Mouse (Mus musculus) liver, postnatal 0 days (tissue): Measurements from ENCODE around the gene Appbp2. TPM values are rescaled to one million over a fixed set of nuclear protein-coding genes. Genes with fewer than 3 reads are reported as not detected.

Source experiments
- ATAC-seq: fragments of 200-750 bp; cut with Nextera tagmentation; 2 replicates; pipeline ENCODE4 v1.8.0; 2017; ENCODE audit warnings: mild to moderate bottlenecking, moderate library complexity
- DNase-seq: peaks from one replicate; pipeline ENCODE4 v3.0.0-alpha.2; 2016
- H3K27ac ChIP-seq: fragments of 300-500 bp; sonication (generic); 2 replicates; pipeline ENCODE4 v1.5.1; 2014; ENCODE audit warnings: antibody characterized with exemption, moderate library complexity, mild to moderate bottlenecking, low read depth
- H3K27me3 ChIP-seq: fragments of 300-500 bp; sonication (generic); 2 replicates; pipeline ENCODE4 v1.6.1; 2014; ENCODE audit warnings: low read length, control low read depth, mixed read lengths; ENCODE audit not compliant: insufficient read depth
- H3K36me3 ChIP-seq: fragments of 300-500 bp; sonication (generic); replicated peaks from 2 replicates; pipeline ENCODE4 v1.6.1; 2014; ENCODE audit warnings: mild to moderate bottlenecking, control low read depth, low read length, moderate library complexity, mixed read lengths; ENCODE audit not compliant: insufficient read depth
- H3K4me1 ChIP-seq: fragments of 300-500 bp; sonication (generic); 2 replicates; pipeline ENCODE4 v1.6.1; 2014; ENCODE audit warnings: antibody characterized with exemption, mild to moderate bottlenecking, control low read depth; ENCODE audit not compliant: insufficient read depth
- H3K4me2 ChIP-seq: fragments of 300-500 bp; sonication (generic); 2 replicates; pipeline ENCODE4 v1.6.1; 2014; ENCODE audit warnings: low read depth, mild to moderate bottlenecking, low read length, moderate library complexity, mixed read lengths
- H3K4me3 ChIP-seq: fragments of 300-500 bp; sonication (generic); 2 replicates; pipeline ENCODE4 v1.5.1; 2014; ENCODE audit warnings: low read depth, low read length
- H3K9ac ChIP-seq: fragments of 300-500 bp; sonication (generic); replicated peaks from 2 replicates; pipeline ENCODE4 v1.6.1; 2014; ENCODE audit warnings: mild to moderate bottlenecking, moderate library complexity
- H3K9me3 ChIP-seq: fragments of 300-500 bp; sonication (generic); 2 replicates; pipeline ENCODE4 v1.6.1; 2016; ENCODE audit warnings: mild to moderate bottlenecking, control low read depth, low read length, mixed read lengths
- CTCF ChIP-seq: sonication (generic); IDR thresholded peaks from 2 replicates; pipeline ENCODE4 v1.5.1; 2016; ENCODE audit warnings: antibody characterized with exemption, low read depth
- EP300 ChIP-seq: IDR thresholded peaks from 2 replicates; pipeline ENCODE4 v1.6.1; 2016; ENCODE audit warnings: antibody characterized with exemption, low read depth, mild to moderate bottlenecking
- WGBS: fragments of 180-500 bp; shearing (Covaris S2); extraction: QIAGEN DNeasy Blood & Tissue Kit; methylation state at CpG from one replicate; pipeline ENCODE4 v1.1.7; 2014; ENCODE audit not compliant: insufficient replicate concordance; 5-methylcytosine and 5-hydroxymethylcytosine counted together
- polyA plus RNA-seq: library from polyadenylated mRNA; unstranded; fragments of >200 nt; fragmentation: Nextera tagmentation; extraction: Ambion mirVana; gene quantifications from 2 replicates; pipeline ENCODE4 v1.2.1, GENCODE M21; 2015

Appbp2 gene
- polyA plus RNA-seq, 1 experiment from 2014 or later = 9.3 TPM

GRCm38 (mm10) chr11:85214679-85215078 lies 20.3 kb downstream of the Appbp2 start:
- WGBS = 79% methylated on average over 3 of the region's 3 CpGs

DNA sequence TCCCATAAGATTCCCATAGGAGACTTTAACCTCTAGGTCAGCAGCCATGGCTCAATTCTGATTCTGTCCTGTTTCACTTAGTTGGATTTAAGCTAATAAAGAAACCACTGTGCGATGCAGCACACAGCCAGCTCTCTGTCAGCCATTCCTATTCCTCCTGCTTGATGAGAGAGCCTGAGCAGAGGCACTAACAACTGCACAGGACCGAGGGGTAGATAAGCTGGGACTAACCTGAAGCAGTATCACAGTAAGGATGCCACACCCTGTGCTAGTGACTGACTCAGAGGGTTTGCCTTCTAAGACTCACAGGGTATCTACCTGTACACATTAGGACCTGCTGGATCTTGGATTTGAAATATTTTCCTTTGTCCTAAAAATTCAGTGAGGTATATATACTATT lies 21.7 kb downstream of the Appbp2 start:
- no peaks in the 10 kb centered on the region for H3K27me3 ChIP-seq
- H3K9me3 ChIP-seq = no peaks in the 10 kb centered on the region
- no peak overlapping the region for H3K27ac ChIP-seq
- peaks cover 44% of the 10 kb centered on the region for H3K36me3 ChIP-seq
- TF ChIP-seq CTCF (no peak), EP300 (no peak)
- no peak overlapping the region for H3K4me3 ChIP-seq
- H3K4me1 ChIP-seq = no peaks in the 10 kb centered on the region
- DNase-seq = no peak
- no peak overlapping the region for H3K9ac ChIP-seq
- no peak overlapping the region for H3K4me2 ChIP-seq
- ATAC-seq = no peak
- WGBS = 69% methylated on average over 2 of the region's 2 CpGs

More at GRCm38 (mm10) chr11:85214679-85215078, 20.3 kb downstream of the Appbp2 start:
- no peak for TF ChIP-seq CTCF
- TF ChIP-seq EP300 = no peak
- H3K4me2 ChIP-seq = no peak overlapping the region
- H3K9ac ChIP-seq = no peak overlapping the region
- no peak for ATAC-seq
- peaks cover 40% of the 10 kb centered on the region for H3K36me3 ChIP-seq
- no peak overlapping the region for H3K27ac ChIP-seq
- no peak for DNase-seq
- no peak overlapping the region for H3K4me3 ChIP-seq
- H3K27me3 ChIP-seq = no peaks in the 10 kb centered on the region
- no peaks in the 10 kb centered on the region for H3K9me3 ChIP-seq
- no peaks in the 10 kb centered on the region for H3K4me1 ChIP-seq

DNA sequence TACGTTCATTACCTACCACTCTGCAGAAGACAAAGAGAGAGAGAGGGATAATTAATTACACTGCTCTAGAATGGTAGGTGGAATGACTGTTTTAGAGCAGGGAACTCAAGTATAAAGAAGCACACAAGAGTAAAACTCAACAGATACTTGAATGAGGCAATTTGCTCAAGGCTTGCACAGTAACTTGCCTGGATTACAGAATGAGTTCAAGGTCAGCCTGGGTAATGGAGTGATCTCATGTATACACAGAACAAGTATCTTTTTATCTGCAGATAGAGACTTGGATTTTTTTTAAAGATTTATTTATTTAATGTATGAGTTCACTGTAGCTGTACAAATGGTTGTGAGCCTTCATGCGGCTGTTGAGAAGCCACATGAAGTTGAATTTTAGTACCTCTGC lies 23.8 kb downstream of the Appbp2 start:
- no peaks in the 10 kb centered on the region for H3K4me1 ChIP-seq
- DNase-seq (no peak), ATAC-seq (no peak)
- no peak overlapping the region for H3K27ac ChIP-seq
- H3K27me3 ChIP-seq = no peaks in the 10 kb centered on the region
- 85% methylated on average over 2 of the region's 2 CpGs for WGBS
- TF ChIP-seq CTCF = no peak
- no peak for TF ChIP-seq EP300
- H3K4me3 ChIP-seq = no peak overlapping the region
- no peak overlapping the region for H3K9ac ChIP-seq
- no peaks in the 10 kb centered on the region for H3K9me3 ChIP-seq
- H3K36me3 ChIP-seq = peaks cover 55% of the 10 kb centered on the region
- no peak overlapping the region for H3K4me2 ChIP-seq

- Histone ChIP-seq H3K9ac (no peak overlapping the region), H3K4me1 (no peaks in the 10 kb centered on the region), H3K4me2 (no peak overlapping the region), H3K27me3 (no peaks in the 10 kb centered on the region), H3K36me3 (peaks cover 51% of the 10 kb centered on the region), H3K27ac (no peak overlapping the region), H3K4me3 (no peak overlapping the region), H3K9me3 (no peaks in the 10 kb centered on the region)
- DNase-seq (no peak), ATAC-seq (no peak)
- no peak for TF ChIP-seq CTCF
- TF ChIP-seq EP300 = no peak
Measured at GRCm38 (mm10) chr11:85206231-85206630, 28.7 kb downstream of the Appbp2 start.

GRCm38 (mm10) chr11:85198906-85199305 lies 36.0 kb downstream of the Appbp2 start:
- no peak for TF ChIP-seq CTCF
- no peak for TF ChIP-seq EP300
- Histone ChIP-seq H3K9me3 (no peaks in the 10 kb centered on the region), H3K4me2 (no peak overlapping the region), H3K9ac (no peak overlapping the region), H3K4me3 (no peak overlapping the region), H3K4me1 (no peaks in the 10 kb centered on the region), H3K27ac (no peak overlapping the region), H3K27me3 (no peaks in the 10 kb centered on the region), H3K36me3 (peaks cover 77% of the 10 kb centered on the region)
- no peak for DNase-seq
- WGBS = 83% methylated on average over 2 of the region's 2 CpGs
- ATAC-seq = no peak

DNA sequence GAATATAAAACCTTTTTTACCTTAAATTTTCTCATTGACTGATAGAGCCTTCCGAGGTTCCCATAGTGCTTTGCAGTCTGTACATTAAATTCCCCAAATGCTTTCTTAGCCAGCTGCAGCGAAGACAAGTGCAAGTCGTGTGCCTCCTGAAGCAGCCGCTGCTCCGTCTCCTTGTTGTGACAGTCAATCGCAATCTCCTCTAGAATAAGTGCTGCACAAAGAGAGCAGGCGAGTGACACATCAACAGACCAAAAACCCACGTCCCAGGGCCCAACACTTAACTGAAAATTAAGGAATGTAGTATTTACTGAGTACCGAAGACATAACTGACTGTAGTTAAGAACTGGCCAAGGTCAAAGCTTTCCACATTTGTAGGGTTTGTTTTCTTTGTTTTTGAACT lies 38.9 kb downstream of the Appbp2 start:
- Histone ChIP-seq H3K27me3 (no peaks in the 10 kb centered on the region), H3K4me3 (no peak overlapping the region), H3K9me3 (no peaks in the 10 kb centered on the region), H3K36me3 (peaks cover 72% of the 10 kb centered on the region), H3K4me2 (no peak overlapping the region), H3K4me1 (no peaks in the 10 kb centered on the region), H3K9ac (no peak overlapping the region), H3K27ac (no peak overlapping the region)
- DNase-seq (no peak), ATAC-seq (no peak)
- 91% methylated on average over 9 of the region's 9 CpGs for WGBS
- no peak for TF ChIP-seq CTCF

DNA sequence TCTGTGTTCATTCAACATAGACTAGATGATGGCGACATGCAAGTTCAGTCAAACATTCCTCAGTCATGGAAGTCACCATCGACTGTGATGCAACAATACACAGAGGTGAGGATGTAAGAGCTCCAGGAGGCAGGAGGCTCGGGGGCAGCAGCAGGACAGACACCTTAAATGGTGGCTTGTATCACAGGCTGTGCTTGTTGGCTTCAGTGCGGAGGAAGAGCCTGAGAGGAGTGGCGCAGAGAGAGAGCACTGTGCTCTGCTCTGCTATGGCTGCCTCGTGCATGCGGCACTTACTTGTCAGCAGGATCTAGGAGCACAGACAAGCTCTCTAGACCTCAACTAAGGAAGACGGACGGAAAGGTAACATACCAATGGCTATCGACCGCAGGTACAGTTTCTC lies 40.7 kb downstream of the Appbp2 start:
- H3K4me1 ChIP-seq = no peaks in the 10 kb centered on the region
- H3K36me3 ChIP-seq = peaks cover 67% of the 10 kb centered on the region
- no peaks in the 10 kb centered on the region for H3K27me3 ChIP-seq
- no peak overlapping the region for H3K4me2 ChIP-seq
- no peak for TF ChIP-seq CTCF
- TF ChIP-seq EP300 = no peak
- DNase-seq (no peak), ATAC-seq (no peak)
- H3K4me3 ChIP-seq = no peak overlapping the region
- WGBS = 88% methylated on average over 11 of the region's 11 CpGs
- H3K27ac ChIP-seq = no peak overlapping the region
- H3K9ac ChIP-seq = no peak overlapping the region
- no peaks in the 10 kb centered on the region for H3K9me3 ChIP-seq
